Mouse (Mus musculus) G1E-ER4 (cell line): ENCODE measurements around the gene Ctbp1. TPM values are rescaled to one million over a fixed set of nuclear protein-coding genes. Genes with fewer than 3 reads are reported as not detected.

ENCODE experiments used
- GATA1 ChIP-seq: IDR thresholded peaks from one replicate; pipeline ENCODE4 v1.8.0; 2012; ENCODE audit warnings: low read length, inconsistent platforms
- polyA plus RNA-seq: library from polyadenylated mRNA; stranded (reverse); fragments of >175 nt; gene quantifications from 2 replicates; pipeline ENCODE4 v1.2.3, GENCODE M21; 2012

Ctbp1 gene
- polyA plus RNA-seq, 1 experiment, result 457 TPM

DNA sequence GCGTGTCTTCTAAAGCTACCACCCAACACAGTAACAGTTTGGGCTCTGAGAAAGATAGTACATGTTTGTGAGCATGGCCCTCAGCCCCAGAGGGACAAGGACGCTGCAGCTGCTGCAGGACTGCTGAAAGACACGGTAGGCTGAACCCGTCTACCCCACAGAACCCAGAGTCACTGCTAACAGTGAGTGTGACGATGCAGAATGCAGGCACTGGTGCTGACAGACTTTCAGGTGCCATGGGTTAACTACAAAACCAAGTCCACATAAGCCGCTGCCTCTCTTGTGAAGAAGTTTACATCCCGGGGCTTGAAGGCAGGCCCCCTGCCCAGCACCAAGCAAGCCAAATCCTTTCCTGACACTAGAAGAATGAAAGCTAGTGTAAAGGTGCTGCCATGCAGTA, 2.6 kb downstream of the Ctbp1 start:
- no peak for TF ChIP-seq GATA1

- TF ChIP-seq GATA1, result no peak
Measured at GRCm38 (mm10) chr5:33270568-33270967, 4.2 kb downstream of the Ctbp1 start.

GRCm38 (mm10) chr5:33254416-33254815, 20.4 kb downstream of the Ctbp1 start:
- TF ChIP-seq GATA1, result no peak

GRCm38 (mm10) chr5:33248186-33248585, 26.6 kb downstream of the Ctbp1 start:
- TF ChIP-seq GATA1, result no peak

GRCm38 (mm10) chr5:33247387-33247786, 27.4 kb downstream of the Ctbp1 start:
- TF ChIP-seq GATA1, result no peak

- TF ChIP-seq GATA1, result no peak
Measured at GRCm38 (mm10) chr5:33245701-33246100, 29.1 kb downstream of the Ctbp1 start.

- TF ChIP-seq GATA1, result no peak
Measured at GRCm38 (mm10) chr5:33244377-33244920, 30.3 kb downstream of the Ctbp1 start.

GRCm38 (mm10) chr5:33239934-33240333, 34.9 kb downstream of the Ctbp1 start:
- TF ChIP-seq GATA1, result no peak

GRCm38 (mm10) chr5:33239111-33239714, 35.6 kb downstream of the Ctbp1 start:
- TF ChIP-seq GATA1, result no peak

GRCm38 (mm10) chr5:33238256-33238645, 36.5 kb downstream of the Ctbp1 start:
- no peak for TF ChIP-seq GATA1

- TF ChIP-seq GATA1, result no peak
Measured at GRCm38 (mm10) chr5:33237600-33238255, 37.1 kb downstream of the Ctbp1 start.

- no peak for TF ChIP-seq GATA1
Measured at GRCm38 (mm10) chr5:33234391-33235031, 40.3 kb downstream of the Ctbp1 start.

DNA sequence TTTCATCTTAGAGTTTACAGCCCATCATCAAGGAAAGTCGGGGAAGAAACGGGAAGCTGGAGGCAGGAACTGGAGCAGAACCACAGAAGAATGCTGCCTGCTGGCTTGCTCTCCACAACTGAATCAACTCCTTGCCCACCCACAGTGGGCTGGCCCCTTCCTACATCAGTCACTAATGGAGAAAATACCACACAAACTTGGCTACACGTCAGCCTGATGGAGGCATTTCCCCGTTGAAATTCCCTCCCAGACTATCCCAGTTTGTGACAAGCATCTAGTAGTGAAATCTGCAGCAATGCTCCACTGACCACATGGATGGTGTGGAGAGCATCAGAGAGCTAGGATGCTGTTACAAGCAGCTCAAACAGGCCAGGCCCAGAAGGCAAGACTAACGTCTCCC, 42.0 kb downstream of the Ctbp1 start:
- no peak for TF ChIP-seq GATA1

- no peak for TF ChIP-seq GATA1
Measured at GRCm38 (mm10) chr5:33230285-33230684, 44.5 kb downstream of the Ctbp1 start.

DNA sequence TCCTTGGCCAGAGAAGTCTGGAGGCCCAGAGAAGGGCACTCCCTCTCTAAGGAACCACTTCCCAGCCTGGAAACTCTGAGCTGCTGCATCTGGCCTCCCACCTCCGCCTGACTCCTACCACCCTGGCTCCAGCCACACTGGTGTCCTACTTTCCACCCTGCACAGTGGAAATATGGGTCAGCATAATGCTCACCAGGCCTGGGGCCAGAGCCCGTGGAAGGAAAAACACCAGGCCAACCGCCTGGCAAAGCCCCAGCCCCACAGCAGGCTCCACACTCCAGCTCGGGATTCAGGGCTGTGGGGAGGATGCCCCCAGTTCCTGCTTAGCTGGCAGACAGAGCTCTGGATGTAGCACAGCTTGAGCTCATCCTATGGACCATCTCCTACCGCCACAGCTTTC, 46.4 kb downstream of the Ctbp1 start:
- no peak for TF ChIP-seq GATA1

- no peak for TF ChIP-seq GATA1
Measured at GRCm38 (mm10) chr5:33225673-33226072, 49.1 kb downstream of the Ctbp1 start.

DNA sequence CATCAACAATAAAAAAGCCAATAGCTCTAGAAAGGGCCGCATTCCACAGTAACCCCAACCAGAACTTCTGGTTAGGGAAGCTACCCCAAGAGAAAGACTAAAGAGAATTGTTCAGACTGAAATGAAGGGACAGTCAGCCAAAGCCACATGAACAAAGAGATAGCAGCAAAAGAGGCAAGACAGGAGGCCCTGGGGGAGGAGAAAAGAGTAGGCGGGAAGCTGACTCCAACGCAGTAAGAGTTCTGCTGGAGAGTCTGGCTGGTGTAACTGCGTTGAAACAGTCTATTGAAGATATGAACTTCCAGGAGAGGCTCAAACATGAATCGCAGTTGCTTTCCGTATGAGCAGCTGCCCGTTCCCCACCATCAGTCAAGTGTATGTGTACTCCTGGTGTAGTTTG, 50.3 kb downstream of the Ctbp1 start:
- TF ChIP-seq GATA1, result no peak
